Mouse (Mus musculus): ENCODE data around the gene Lpin3. TPM values are rescaled to one million over a fixed set of nuclear protein-coding genes. Genes with fewer than 3 reads are reported as not detected.
A peak's percentile ranks its signal among the peaks of the same experiment; 100 is the strongest.

The Lpin3 gene
- total and polyA plus RNA-seq, 3 experiments: 4.6 to 7.2 (median 5.4) TPM

DNA sequence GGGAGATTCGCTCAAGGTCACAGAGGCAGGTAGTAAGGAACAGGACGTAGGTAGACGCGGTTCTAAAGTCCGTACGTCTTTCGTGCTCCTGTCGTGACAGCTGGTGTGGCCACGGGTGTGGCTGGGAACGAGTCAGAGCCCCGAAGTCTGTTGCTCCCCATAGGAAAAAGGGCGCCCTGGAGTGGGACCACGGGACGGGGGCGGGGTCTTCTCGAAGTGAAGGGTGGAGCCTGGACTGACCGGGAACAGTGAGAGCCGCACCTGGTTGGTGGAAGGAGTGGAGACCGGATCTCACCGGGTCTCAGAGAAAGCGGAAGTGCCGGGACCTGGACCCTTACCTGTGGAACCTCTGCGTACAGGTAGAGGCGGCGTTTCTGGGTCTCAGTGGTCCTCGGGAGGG lies 7.4 kb downstream of the Lpin3 start:
- H3K27ac ChIP-seq: no peak overlapping the region
- DNase-seq: peak in 1 of 2 experiments; percentile 23
- H3K4me3 ChIP-seq: peak overlapping the region; percentile 50

DNA sequence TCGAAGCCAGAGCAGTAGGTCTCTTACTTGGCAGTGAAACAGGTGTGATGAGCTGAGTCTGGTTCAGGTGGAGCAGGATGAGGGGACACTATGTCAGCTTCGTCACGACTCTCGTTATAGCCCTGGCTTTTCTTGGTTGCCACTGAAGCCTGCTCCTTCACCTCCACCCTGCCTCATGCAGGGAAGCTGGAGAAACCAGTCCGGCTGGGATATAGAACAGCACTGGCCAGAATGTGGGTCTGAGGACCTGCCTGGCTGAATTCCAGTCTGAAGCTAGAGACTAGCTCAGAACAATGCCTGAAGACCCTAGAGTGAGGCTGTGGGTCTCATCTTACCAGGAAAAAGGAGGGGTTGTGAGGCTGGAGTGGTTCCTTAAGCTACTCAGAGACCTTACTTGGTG lies 10.6 kb downstream of the Lpin3 start:
- Histone ChIP-seq H3K27ac (no peak overlapping the region), H3K9ac (ENCODE audit: low read depth, low read length) (no peak overlapping the region), H3K4me1 (ENCODE audit: control insufficient read depth, insufficient read depth, low read length) (peaks cover 4% of the 10 kb centered on the region), H3K4me3 (no peak overlapping the region), H3K79me2 (replicated peaks; ENCODE audit: control insufficient read depth, insufficient read depth, low read length) (no peaks in the 10 kb centered on the region), H3K36me3 (ENCODE audit: control insufficient read depth, insufficient read depth, low read length) (no peaks in the 10 kb centered on the region), H3K27me3 (ENCODE audit: control insufficient read depth, insufficient read depth, low read length) (no peaks in the 10 kb centered on the region)
- 89% methylated on average over 5 of the region's 5 CpGs for WGBS
- TF ChIP-seq POLR2A (IDR thresholded peaks at IDR 0.05; ENCODE audit: insufficient read depth, low read depth, low read length) (no peak), EP300 (IDR thresholded peaks at IDR 0.05; ENCODE audit: insufficient read depth, low read depth, low read length) (no peak), CTCF (IDR thresholded peaks at IDR 0.05) (no peak)
- no peak for DNase-seq
- intact Hi-C loops (cut with DNase I): loop anchor here (5.0 kb wide), 1 partner anchor 1474 kb away; no protein-coding TSS in a partner anchor

More for the DNA sequence above, 7.4 kb downstream of the Lpin3 start:
- Histone ChIP-seq H3K36me3 (ENCODE audit: control insufficient read depth, insufficient read depth, low read length) (peaks cover 14% of the 10 kb centered on the region), H3K4me1 (ENCODE audit: control insufficient read depth, insufficient read depth, low read length) (peaks cover 16% of the 10 kb centered on the region), H3K27me3 (ENCODE audit: control insufficient read depth, insufficient read depth, low read length) (no peaks in the 10 kb centered on the region), H3K9ac (ENCODE audit: low read depth, low read length) (peak overlapping the region; percentile 23; the same call in 1 of the 2 replicates), H3K79me2 (replicated peaks; ENCODE audit: control insufficient read depth, insufficient read depth, low read length) (no peaks in the 10 kb centered on the region)
- intact Hi-C loops (cut with DNase I): loop anchor here (1.0 kb wide), 4 partner anchors 127 to 290 kb away; no protein-coding TSS in a partner anchor
- TF ChIP-seq POLR2A (IDR thresholded peaks at IDR 0.05; ENCODE audit: insufficient read depth, low read depth, low read length): no peak
- no peak for TF ChIP-seq CTCF (IDR thresholded peaks at IDR 0.05)
- no peak for TF ChIP-seq EP300 (IDR thresholded peaks at IDR 0.05; ENCODE audit: insufficient read depth, low read depth, low read length)
- WGBS: 6% methylated on average over 26 of the region's 26 CpGs

DNA sequence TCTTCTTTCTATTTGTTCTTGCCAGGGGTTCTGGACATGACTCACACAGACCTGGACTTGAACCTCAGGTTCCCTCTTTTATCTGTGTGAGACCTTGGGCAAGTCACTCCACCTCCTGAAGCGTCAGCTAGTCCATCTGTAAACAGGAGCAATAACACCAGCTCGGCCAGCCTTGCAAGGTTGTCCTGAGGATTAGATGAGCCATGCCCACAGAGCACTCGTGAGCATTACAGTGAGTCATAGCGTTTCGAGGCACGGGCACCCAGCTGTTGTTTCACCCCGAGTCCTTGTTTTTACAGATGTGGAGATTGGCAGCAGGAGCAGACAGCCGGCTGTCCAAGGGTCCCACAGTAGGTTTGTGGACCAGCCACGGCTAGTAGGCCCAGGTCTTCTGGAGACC lies 11.2 kb downstream of the Lpin3 start:
- TF ChIP-seq POLR2A (IDR thresholded peaks at IDR 0.05; ENCODE audit: insufficient read depth, low read depth, low read length) (no peak), CTCF (IDR thresholded peaks at IDR 0.05) (no peak), EP300 (IDR thresholded peaks at IDR 0.05; ENCODE audit: insufficient read depth, low read depth, low read length) (no peak)
- H3K27ac ChIP-seq: no peak overlapping the region
- no peak for DNase-seq
- H3K79me2 ChIP-seq (replicated peaks; ENCODE audit: control insufficient read depth, insufficient read depth, low read length): no peaks in the 10 kb centered on the region
- 84% methylated on average over 9 of the region's 9 CpGs for WGBS
- peaks cover 4% of the 10 kb centered on the region for H3K4me1 ChIP-seq (ENCODE audit: control insufficient read depth, insufficient read depth, low read length)
- H3K36me3 ChIP-seq (ENCODE audit: control insufficient read depth, insufficient read depth, low read length): no peaks in the 10 kb centered on the region
- no peaks in the 10 kb centered on the region for H3K27me3 ChIP-seq (ENCODE audit: control insufficient read depth, insufficient read depth, low read length)
- H3K9ac ChIP-seq (ENCODE audit: low read depth, low read length): no peak overlapping the region
- intact Hi-C loops (cut with DNase I): loop anchor here (5.0 kb wide), 1 partner anchor 1474 kb away; no protein-coding TSS in a partner anchor
- no peak overlapping the region for H3K4me3 ChIP-seq

DNA sequence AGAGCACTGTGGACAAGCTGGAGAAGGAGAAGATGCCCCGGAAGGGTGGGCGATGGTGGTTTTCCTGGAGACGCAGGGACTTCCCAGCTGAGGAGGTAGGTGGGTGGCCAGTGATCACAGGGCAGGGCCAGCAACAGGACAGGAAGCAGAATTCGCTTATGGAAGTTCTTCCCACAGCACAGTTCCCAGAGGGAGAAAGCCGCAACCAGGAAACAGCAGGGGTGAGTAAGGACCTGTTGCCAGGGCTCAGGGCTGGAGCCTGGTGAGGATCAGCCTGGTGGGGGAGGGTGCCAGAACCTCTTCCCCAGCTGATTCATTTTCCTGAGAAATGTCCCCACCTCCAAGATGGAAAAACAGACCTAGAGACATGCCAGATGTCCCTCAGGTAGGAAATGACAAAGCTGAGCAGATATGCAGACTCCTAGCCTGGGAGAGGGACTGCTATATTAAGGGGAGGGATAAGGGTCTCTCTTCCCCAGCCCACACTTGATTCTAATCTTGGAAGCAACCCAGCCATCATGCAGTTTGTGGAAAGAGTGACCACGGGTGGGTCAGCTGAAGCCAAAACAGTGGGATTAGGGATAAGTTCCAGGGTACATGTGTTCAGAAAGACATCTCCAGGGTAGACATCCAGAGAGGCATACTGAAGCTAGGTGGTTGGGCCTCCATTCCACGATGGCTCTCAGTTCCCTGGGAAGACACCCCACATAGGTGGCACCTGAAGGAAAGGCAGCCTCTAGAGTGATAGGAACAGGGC lies 21.4 kb downstream of the Lpin3 start:
- peak in 1 of 2 experiments; percentile 15 for DNase-seq
- Histone ChIP-seq H3K27me3 (ENCODE audit: control insufficient read depth, insufficient read depth, low read length) (no peaks in the 10 kb centered on the region), H3K4me1 (ENCODE audit: control insufficient read depth, insufficient read depth, low read length) (no peaks in the 10 kb centered on the region), H3K4me3 (no peak overlapping the region), H3K36me3 (ENCODE audit: control insufficient read depth, insufficient read depth, low read length) (no peaks in the 10 kb centered on the region), H3K79me2 (replicated peaks; ENCODE audit: control insufficient read depth, insufficient read depth, low read length) (no peaks in the 10 kb centered on the region), H3K27ac (no peak overlapping the region), H3K9ac (ENCODE audit: low read depth, low read length) (no peak overlapping the region)
- TF ChIP-seq CTCF (IDR thresholded peaks at IDR 0.05) (no peak), EP300 (IDR thresholded peaks at IDR 0.05; ENCODE audit: insufficient read depth, low read depth, low read length) (no peak), POLR2A (IDR thresholded peaks at IDR 0.05; ENCODE audit: insufficient read depth, low read depth, low read length) (no peak)
- intact Hi-C loops (cut with DNase I): no loop called here
- WGBS: 33% methylated on average over 7 of the region's 7 CpGs

DNA sequence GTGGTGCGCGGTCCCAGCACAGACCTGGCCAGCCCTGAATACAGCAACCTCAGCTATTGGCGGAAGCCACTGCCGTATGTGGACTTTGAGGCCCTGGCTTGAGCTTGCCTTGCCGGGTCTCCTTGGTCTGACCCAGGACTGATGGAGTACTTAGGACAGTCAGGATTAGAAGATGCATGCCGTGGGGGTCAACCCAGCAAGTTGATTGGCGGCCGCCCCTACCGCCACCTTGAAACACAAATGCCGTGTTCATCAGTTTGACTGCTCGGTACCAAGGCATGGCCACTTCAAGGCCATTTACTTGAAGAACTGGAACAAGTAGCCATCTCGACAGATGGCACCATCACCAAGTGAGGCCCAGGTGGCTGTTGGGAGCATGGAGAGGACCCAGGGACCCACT lies 24.8 kb downstream of the Lpin3 start:
- Histone ChIP-seq H3K4me1 (ENCODE audit: control insufficient read depth, insufficient read depth, low read length) (no peaks in the 10 kb centered on the region), H3K79me2 (replicated peaks; ENCODE audit: control insufficient read depth, insufficient read depth, low read length) (no peaks in the 10 kb centered on the region), H3K36me3 (ENCODE audit: control insufficient read depth, insufficient read depth, low read length) (no peaks in the 10 kb centered on the region), H3K9ac (ENCODE audit: low read depth, low read length) (no peak overlapping the region), H3K27me3 (ENCODE audit: control insufficient read depth, insufficient read depth, low read length) (no peaks in the 10 kb centered on the region), H3K27ac (no peak overlapping the region), H3K4me3 (no peak overlapping the region)
- no peak for DNase-seq
- TF ChIP-seq EP300 (IDR thresholded peaks at IDR 0.05; ENCODE audit: insufficient read depth, low read depth, low read length) (no peak), POLR2A (IDR thresholded peaks at IDR 0.05; ENCODE audit: insufficient read depth, low read depth, low read length) (no peak), CTCF (IDR thresholded peaks at IDR 0.05) (no peak)
- 95% methylated on average over 12 of the region's 12 CpGs for WGBS
- intact Hi-C loops (cut with DNase I): no loop called here

DNA sequence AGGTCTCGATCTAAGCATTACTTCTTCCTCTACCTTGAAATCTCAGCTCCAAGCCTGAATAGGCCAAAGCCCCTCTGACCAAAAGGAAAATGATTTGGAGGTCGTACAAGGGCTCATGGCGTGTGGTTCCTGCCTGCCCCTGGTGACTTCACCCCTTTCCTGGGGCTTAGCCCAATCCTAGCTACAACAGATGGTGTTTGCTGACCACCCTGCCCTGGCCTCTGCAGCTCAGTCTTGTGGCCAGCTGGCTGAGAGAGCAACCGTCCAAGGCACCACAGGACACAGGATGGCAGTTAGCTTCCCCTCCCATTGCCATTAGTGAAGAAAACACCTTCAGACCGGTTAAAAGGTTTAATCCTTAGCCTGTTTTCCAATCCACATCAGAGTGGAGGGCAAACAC lies 25.6 kb downstream of the Lpin3 start:
- intact Hi-C loops (cut with DNase I): no loop called here
- Histone ChIP-seq H3K9ac (ENCODE audit: low read depth, low read length) (no peak overlapping the region), H3K4me1 (ENCODE audit: control insufficient read depth, insufficient read depth, low read length) (no peaks in the 10 kb centered on the region), H3K27me3 (ENCODE audit: control insufficient read depth, insufficient read depth, low read length) (no peaks in the 10 kb centered on the region), H3K27ac (no peak overlapping the region), H3K4me3 (no peak overlapping the region), H3K36me3 (ENCODE audit: control insufficient read depth, insufficient read depth, low read length) (no peaks in the 10 kb centered on the region), H3K79me2 (replicated peaks; ENCODE audit: control insufficient read depth, insufficient read depth, low read length) (no peaks in the 10 kb centered on the region)
- no peak for DNase-seq
- 76% methylated on average over 5 of the region's 5 CpGs for WGBS
- TF ChIP-seq CTCF (IDR thresholded peaks at IDR 0.05): no peak
- TF ChIP-seq POLR2A (IDR thresholded peaks at IDR 0.05; ENCODE audit: insufficient read depth, low read depth, low read length): no peak
- TF ChIP-seq EP300 (IDR thresholded peaks at IDR 0.05; ENCODE audit: insufficient read depth, low read depth, low read length): no peak

Data from heart, adult 2 months (tissue).